Mouse (Mus musculus) limb, embryonic 10.5 days (tissue): Measurements from ENCODE around the gene Pde4a. TPM values are rescaled to one million over a fixed set of nuclear protein-coding genes. Genes with fewer than 3 reads are reported as not detected.
"Not testable (repeated sequence)": the region's sequence is repeated elsewhere in the genome, so short reads cannot be mapped to it uniquely, and the experiment has no call there.

Source experiments
- DNase-seq: peaks from one replicate; pipeline ENCODE4 v3.0.0-alpha.2; 2017; ENCODE audit warnings: low spot score
- H3K27ac ChIP-seq: fragments of 300-500 bp; sonication (generic); 2 replicates; pipeline ENCODE4 v1.5.1; 2016; ENCODE audit warnings: mild to moderate bottlenecking
- H3K27me3 ChIP-seq: fragments of 300-500 bp; sonication (generic); 2 replicates; pipeline ENCODE4 v1.6.1; 2016; ENCODE audit warnings: low read depth, mild to moderate bottlenecking; ENCODE audit not compliant: poor library complexity, severe bottlenecking
- H3K36me3 ChIP-seq: fragments of 300-500 bp; sonication (generic); 2 replicates; pipeline ENCODE4 v1.6.1; 2016; ENCODE audit warnings: mild to moderate bottlenecking, moderate library complexity
- H3K4me1 ChIP-seq: fragments of 300-500 bp; sonication (generic); 2 replicates; pipeline ENCODE4 v1.6.1; 2016
- H3K4me3 ChIP-seq: fragments of 300-500 bp; sonication (generic); 2 replicates; pipeline ENCODE4 v1.5.1; 2016; ENCODE audit warnings: mild to moderate bottlenecking, moderate library complexity
- H3K9me3 ChIP-seq: fragments of 300-500 bp; sonication (generic); replicated peaks from 2 replicates; pipeline ENCODE4 v1.6.1; 2016; ENCODE audit warnings: mild to moderate bottlenecking
- WGBS: fragments of 180-500 bp; shearing (Covaris S2); methylation state at CpG from one replicate; pipeline ENCODE4 v1.1.7; 2016; 5-methylcytosine and 5-hydroxymethylcytosine counted together
- polyA plus RNA-seq: library from polyadenylated mRNA; unstranded; fragments of >200 nt; fragmentation: Nextera tagmentation; extraction: Ambion mirVana; gene quantifications from 2 replicates; pipeline ENCODE4 v1.2.1, GENCODE M21; 2016

The Pde4a gene
- polyA plus RNA-seq, 1 experiment from 2014 or later, result 4.5 TPM

GRCm38 (mm10) chr9:21180402-21180801 is 14.9 kb downstream of the Pde4a start:
- no peaks in the 10 kb centered on the region for H3K36me3 ChIP-seq
- no peak overlapping the region; the same call in 1 of the 2 replicates for H3K27ac ChIP-seq
- H3K4me3 ChIP-seq, result no peak overlapping the region
- peaks cover 34% of the 10 kb centered on the region for H3K4me1 ChIP-seq
- WGBS, result 68% methylated on average over 4 of the region's 4 CpGs
- peaks cover 41% of the 10 kb centered on the region for H3K27me3 ChIP-seq
- DNase-seq, result no peak
- no peaks in the 10 kb centered on the region for H3K9me3 ChIP-seq

GRCm38 (mm10) chr9:21180841-21181240 is 15.3 kb downstream of the Pde4a start:
- WGBS, result 45% methylated on average over 1 of the region's 1 CpGs
- H3K9me3 ChIP-seq, result no peaks in the 10 kb centered on the region
- H3K4me1 ChIP-seq, result peaks cover 38% of the 10 kb centered on the region
- no peaks in the 10 kb centered on the region for H3K36me3 ChIP-seq
- H3K27me3 ChIP-seq, result peaks cover 45% of the 10 kb centered on the region
- DNase-seq, result no peak
- no peak overlapping the region for H3K4me3 ChIP-seq
- H3K27ac ChIP-seq, result peak overlapping the region; percentile 79; the same call in 1 of the 2 replicates

GRCm38 (mm10) chr9:21181421-21182220 is 16.1 kb downstream of the Pde4a start:
- WGBS, result 7% methylated on average over 48 of the region's 48 CpGs
- Histone ChIP-seq H3K27me3 (peaks cover 51% of the 10 kb centered on the region), H3K4me3 (peak overlapping the region; percentile 46), H3K27ac (peak overlapping the region; percentile 79), H3K36me3 (no peaks in the 10 kb centered on the region), H3K9me3 (no peaks in the 10 kb centered on the region), H3K4me1 (peaks cover 38% of the 10 kb centered on the region)
- DNase-seq, result peak; percentile 69

GRCm38 (mm10) chr9:21183421-21183820 is 17.9 kb downstream of the Pde4a start:
- 0 out of 2 replicates have a peak overlapping the region, but pooled peaks have one; percentile 45 for H3K4me3 ChIP-seq
- H3K27me3 ChIP-seq, result peaks cover 53% of the 10 kb centered on the region
- no peak for DNase-seq
- H3K27ac ChIP-seq, result no peak overlapping the region
- no peaks in the 10 kb centered on the region for H3K36me3 ChIP-seq
- WGBS, result 79% methylated on average over 6 of the region's 6 CpGs
- no peaks in the 10 kb centered on the region for H3K9me3 ChIP-seq
- H3K4me1 ChIP-seq, result peaks cover 38% of the 10 kb centered on the region

- 0 out of 2 replicates have a peak overlapping the region, but pooled peaks have one; percentile 32 for H3K27ac ChIP-seq
- WGBS, result 7% methylated on average over 34 of the region's 34 CpGs
- no peaks in the 10 kb centered on the region for H3K36me3 ChIP-seq
- H3K9me3 ChIP-seq, result no peaks in the 10 kb centered on the region
- H3K27me3 ChIP-seq, result peaks cover 53% of the 10 kb centered on the region
- H3K4me1 ChIP-seq, result peaks cover 38% of the 10 kb centered on the region
- peak; percentile 51 for DNase-seq
- peak overlapping the region; percentile 45 for H3K4me3 ChIP-seq
Measured at GRCm38 (mm10) chr9:21183905-21184413, 18.4 kb downstream of the Pde4a start.

- 0 out of 2 replicates have a peak overlapping the region, but pooled peaks have one; percentile 45 for H3K4me3 ChIP-seq
- peaks cover 38% of the 10 kb centered on the region for H3K4me1 ChIP-seq
- no peaks in the 10 kb centered on the region for H3K36me3 ChIP-seq
- H3K27ac ChIP-seq, result no peak overlapping the region
- 44% methylated on average over 2 of the region's 2 CpGs for WGBS
- no peaks in the 10 kb centered on the region for H3K9me3 ChIP-seq
- peaks cover 53% of the 10 kb centered on the region for H3K27me3 ChIP-seq
- DNase-seq, result no peak
Measured at GRCm38 (mm10) chr9:21184733-21185132, 19.2 kb downstream of the Pde4a start.

- Histone ChIP-seq H3K4me3 (no peak overlapping the region), H3K9me3 (no peaks in the 10 kb centered on the region), H3K27me3 (peaks cover 53% of the 10 kb centered on the region), H3K36me3 (no peaks in the 10 kb centered on the region), H3K4me1 (peaks cover 38% of the 10 kb centered on the region), H3K27ac (no peak overlapping the region)
- WGBS, result 90% methylated on average over 5 of the region's 5 CpGs
- DNase-seq, result no peak
Measured at GRCm38 (mm10) chr9:21185436-21185835, 19.9 kb downstream of the Pde4a start.

- Histone ChIP-seq H3K4me3 (no peak overlapping the region), H3K9me3 (no peaks in the 10 kb centered on the region), H3K4me1 (peaks cover 9% of the 10 kb centered on the region), H3K27ac (no peak overlapping the region), H3K36me3 (0 out of 2 replicates have a peak, but pooled peaks cover 2% of the 10 kb centered on the region), H3K27me3 (peaks cover 18% of the 10 kb centered on the region)
- no peak for DNase-seq
- WGBS, result 47% methylated on average over 7 of the region's 7 CpGs
Measured at GRCm38 (mm10) chr9:21189905-21190304, 24.4 kb downstream of the Pde4a start.

GRCm38 (mm10) chr9:21190670-21191069 is 25.2 kb downstream of the Pde4a start:
- Histone ChIP-seq H3K27ac (no peak overlapping the region), H3K4me3 (no peak overlapping the region), H3K9me3 (no peaks in the 10 kb centered on the region), H3K27me3 (peaks cover 10% of the 10 kb centered on the region), H3K36me3 (0 out of 2 replicates have a peak, but pooled peaks cover 2% of the 10 kb centered on the region), H3K4me1 (peaks cover 2% of the 10 kb centered on the region)
- 88% methylated on average over 3 of the region's 3 CpGs for WGBS
- DNase-seq, result no peak

GRCm38 (mm10) chr9:21193786-21194185 is 28.3 kb downstream of the Pde4a start:
- Histone ChIP-seq H3K36me3 (0 out of 2 replicates have a peak, but pooled peaks cover 2% of the 10 kb centered on the region), H3K4me1 (peaks cover 31% of the 10 kb centered on the region), H3K27me3 (no peaks in the 10 kb centered on the region), H3K27ac (no peak overlapping the region), H3K4me3 (no peak overlapping the region), H3K9me3 (no peaks in the 10 kb centered on the region)
- no peak for DNase-seq
- 82% methylated on average over 3 of the region's 3 CpGs for WGBS

- Histone ChIP-seq H3K9me3 (no peaks in the 10 kb centered on the region), H3K4me3 (no peak overlapping the region), H3K27me3 (no peaks in the 10 kb centered on the region), H3K4me1 (peaks cover 31% of the 10 kb centered on the region), H3K27ac (no peak overlapping the region), H3K36me3 (0 out of 2 replicates have a peak, but pooled peaks cover 2% of the 10 kb centered on the region)
- no peak for DNase-seq
- WGBS, result 85% methylated on average over 4 of the region's 4 CpGs
Measured at GRCm38 (mm10) chr9:21194787-21195493, 29.4 kb downstream of the Pde4a start.

- WGBS, result 70% methylated on average over 7 of the region's 7 CpGs
- not testable (repeated sequence) for H3K27ac ChIP-seq, H3K36me3 ChIP-seq, H3K27me3 ChIP-seq, DNase-seq, H3K9me3 ChIP-seq, H3K4me3 ChIP-seq
- H3K4me1 ChIP-seq, result peaks cover 31% of the 10 kb centered on the region
Measured at GRCm38 (mm10) chr9:21195736-21196505, 30.4 kb downstream of the Pde4a start.
